Mouse (Mus musculus) cortical plate, adult 2 months (tissue): Measurements from ENCODE around the gene Adamts14.

ENCODE experiments used
- CTCF ChIP-seq: fragments of 200-500 bp; IDR thresholded peaks from 2 replicates; pipeline ENCODE4 v1.5.1; 2011; ENCODE audit warnings: mild to moderate bottlenecking, control low read depth, low read length; ENCODE audit not compliant: insufficient read depth; ENCODE audit errors: extremely low read depth
- POLR2A ChIP-seq: fragments of 200-500 bp; IDR thresholded peaks from 2 replicates; pipeline ENCODE4 v1.6.1; 2011; ENCODE audit warnings: mild to moderate bottlenecking, low read length, control low read depth; ENCODE audit not compliant: insufficient read depth; ENCODE audit errors: extremely low read depth

- no peak for TF ChIP-seq CTCF
- no peak for TF ChIP-seq POLR2A
Measured at GRCm38 (mm10) chr10:61177751-61178150, 95.5 kb downstream of the Adamts14 start.
